Mouse (Mus musculus): Measurements from ENCODE around the gene Gdpd1. TPM values are rescaled to one million over a fixed set of nuclear protein-coding genes. Genes with fewer than 3 reads are reported as not detected.

The Gdpd1 gene
- polyA plus RNA-seq (2014; fragmentation: Illumina TruSeq; extraction: RNeasy Lipid Tissue Mini Kit (QIAGEN cat#74804); ENCODE audit: low read depth, low replicate concordance) = 149 TPM

GRCm38 (mm10) chr11:87073866-87074440 is at the start of gene Gdpd1:
TSS of gene Gdpd1 (minus strand) at chr11:87074062.

GRCm38 (mm10) chr11:87108755-87109518 is 35.1 kb upstream of the Gdpd1 start, which contains the start of gene Ska2:
TSS of gene Ska2 (plus strand) at chr11:87109234.

GRCm38 (mm10) chr11:87108409-87108754 is 34.5 kb upstream of the Gdpd1 start, which contains the start of gene Prr11:
TSS of gene Prr11 (minus strand) at chr11:87108708.

GRCm38 (mm10) chr11:87086290-87086984 is 12.6 kb upstream of the Gdpd1 start, which contains the start of gene Smg8:
TSS of gene Smg8 (minus strand) at chr11:87086774.

GRCm38 (mm10) chr11:86993041-86994037 is 80.5 kb downstream of the Gdpd1 start, which contains the start of gene Ypel2:
TSS of gene Ypel2 (minus strand) at chr11:86993707.

Other genes starting within 250 kb of the Gdpd1 start
- gene Ypel2, start 80.4 kb downstream of the Gdpd1 start, polyA plus RNA-seq (2014; fragmentation: Illumina TruSeq; extraction: RNeasy Lipid Tissue Mini Kit (QIAGEN cat#74804); ENCODE audit: low read depth, low replicate concordance) = 3.5 TPM
- gene Smg8, start 12.7 kb upstream of the Gdpd1 start, polyA plus RNA-seq (2014; fragmentation: Illumina TruSeq; extraction: RNeasy Lipid Tissue Mini Kit (QIAGEN cat#74804); ENCODE audit: low read depth, low replicate concordance) = 9.5 TPM
- gene Prr11, start 34.6 kb upstream of the Gdpd1 start, polyA plus RNA-seq (2014; fragmentation: Illumina TruSeq; extraction: RNeasy Lipid Tissue Mini Kit (QIAGEN cat#74804); ENCODE audit: low read depth, low replicate concordance) = 23.7 TPM
- 29.5 TPM for gene Ska2, start 35.2 kb upstream of the Gdpd1 start, polyA plus RNA-seq (2014; fragmentation: Illumina TruSeq; extraction: RNeasy Lipid Tissue Mini Kit (QIAGEN cat#74804); ENCODE audit: low read depth, low replicate concordance)
- gene Trim37, start 53.0 kb upstream of the Gdpd1 start, polyA plus RNA-seq (2014; fragmentation: Illumina TruSeq; extraction: RNeasy Lipid Tissue Mini Kit (QIAGEN cat#74804); ENCODE audit: low read depth, low replicate concordance) = 624 TPM

Data from testis, adult 10 weeks (tissue).